Mouse (Mus musculus) thymus, postnatal 10 days (tissue): ENCODE data around the gene Piezo1.

Experiments
- DNase-seq, 2 experiments: peaks; one replicate each; pipeline ENCODE4 v3.0.0; 2021; ENCODE audit warnings: low spot score in 2 of 2

The Piezo1 gene

DNA sequence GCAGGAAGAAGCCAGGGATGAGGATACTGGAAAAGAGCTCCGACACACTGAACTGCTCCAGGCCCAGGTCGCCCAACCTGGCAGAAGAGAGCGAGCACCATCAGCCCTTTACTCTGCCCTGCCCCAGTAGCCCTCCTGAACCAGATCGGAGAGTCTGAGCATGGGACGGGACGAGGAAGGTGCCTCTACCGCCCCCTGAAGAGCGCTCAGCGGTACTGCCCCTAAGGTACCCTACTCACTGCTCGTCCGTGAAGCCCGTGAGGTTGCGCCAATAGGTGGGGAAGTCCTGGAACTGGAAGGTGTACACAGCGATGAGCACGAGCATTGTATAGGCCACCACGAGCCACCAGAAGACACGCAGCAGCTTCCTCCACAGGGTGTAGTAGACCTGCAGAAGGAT is 53.2 kb downstream of the Piezo1 start:
- DNase-seq = no peak

DNA sequence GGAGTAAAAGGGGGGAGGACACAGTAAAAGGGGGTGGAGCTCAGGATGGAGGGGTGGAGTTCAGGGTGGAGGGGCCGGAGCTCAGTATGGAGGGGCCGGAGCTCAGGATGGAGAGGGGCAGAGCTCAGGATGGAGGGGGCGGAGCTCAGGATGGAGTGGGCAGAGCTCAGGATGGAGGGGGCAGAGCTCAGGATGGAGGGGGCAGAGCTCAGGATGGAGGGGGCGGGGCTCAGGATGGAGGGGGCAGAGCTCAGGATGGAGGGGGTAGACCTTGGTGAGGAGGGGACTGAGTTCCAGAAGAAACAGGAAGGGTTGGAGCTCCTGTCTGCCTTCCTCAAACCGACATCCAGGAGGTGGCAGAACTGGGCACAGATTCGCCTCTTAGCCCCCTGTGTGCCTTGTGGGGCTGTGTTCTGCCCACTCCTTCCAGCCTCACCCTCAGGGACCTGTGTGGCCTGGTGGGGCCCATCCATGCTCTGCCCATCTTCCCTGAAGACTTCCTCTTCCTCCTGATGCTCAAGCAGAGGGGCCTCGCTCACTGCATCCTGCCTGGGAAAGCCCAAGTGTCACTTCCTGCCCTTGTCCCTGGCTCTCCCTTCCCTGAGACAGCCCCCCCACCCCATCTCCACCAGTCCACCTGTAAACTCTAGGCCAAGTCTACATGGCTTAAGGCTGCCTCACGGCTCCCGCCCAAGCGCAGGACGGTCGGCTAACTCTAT is 54.0 kb downstream of the Piezo1 start:
- no peak for DNase-seq

GRCm38 (mm10) chr8:122488387-122488786 is 62.7 kb downstream of the Piezo1 start:
- DNase-seq = no peak

- no peak for DNase-seq
These were observed 66.3 kb downstream of the Piezo1 start for GRCm38 (mm10) chr8:122484831-122485230.

DNA sequence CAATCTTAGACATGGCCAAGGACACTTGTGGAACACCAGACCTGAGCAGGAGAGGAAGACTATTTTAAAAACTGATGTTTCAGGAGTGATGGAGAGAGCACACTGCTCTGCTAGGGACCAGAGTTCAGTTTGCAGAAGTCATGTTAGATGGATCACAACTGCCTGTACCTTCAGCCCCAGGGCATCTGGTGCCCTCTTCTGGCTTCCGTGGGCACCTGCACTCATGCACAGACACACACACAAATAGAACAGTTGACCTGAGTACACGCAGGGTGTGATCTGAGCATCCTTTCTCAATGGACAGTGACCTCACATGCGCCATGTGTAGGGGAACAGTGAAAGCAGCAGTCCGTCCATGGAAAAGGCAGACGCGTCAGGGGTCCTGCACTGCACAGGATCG is 67.3 kb downstream of the Piezo1 start:
- DNase-seq = no peak

DNA sequence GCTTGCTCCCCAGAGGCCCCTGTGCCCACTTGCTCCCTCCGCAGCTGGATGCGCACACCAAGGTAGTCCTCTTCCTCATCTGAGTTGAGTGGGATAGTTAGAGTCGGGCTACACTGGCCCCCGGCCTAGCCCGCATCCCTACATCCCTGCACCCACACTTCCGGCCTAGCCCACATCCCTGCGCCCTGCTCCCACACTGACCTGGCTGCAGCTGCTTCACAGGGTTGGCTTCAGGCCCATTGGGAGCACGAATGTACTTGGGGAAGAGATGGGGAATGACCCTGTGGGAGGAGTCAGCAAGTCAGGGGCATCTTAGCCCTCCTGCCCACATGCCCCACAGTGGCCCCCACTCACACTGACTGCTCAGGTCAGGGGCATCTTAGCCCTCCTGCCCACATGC is 68.7 kb downstream of the Piezo1 start:
- no peak for DNase-seq

- DNase-seq = peak; percentile 89 to 96
These were observed 75.4 kb downstream of the Piezo1 start, which contains the start of the genes Rnf166 and Ctu2 for GRCm38 (mm10) chr8:122475580-122476320. Rnf166 (minus strand) TSS chr8:122476064. Ctu2 (plus strand) TSS chr8:122476143.

DNA sequence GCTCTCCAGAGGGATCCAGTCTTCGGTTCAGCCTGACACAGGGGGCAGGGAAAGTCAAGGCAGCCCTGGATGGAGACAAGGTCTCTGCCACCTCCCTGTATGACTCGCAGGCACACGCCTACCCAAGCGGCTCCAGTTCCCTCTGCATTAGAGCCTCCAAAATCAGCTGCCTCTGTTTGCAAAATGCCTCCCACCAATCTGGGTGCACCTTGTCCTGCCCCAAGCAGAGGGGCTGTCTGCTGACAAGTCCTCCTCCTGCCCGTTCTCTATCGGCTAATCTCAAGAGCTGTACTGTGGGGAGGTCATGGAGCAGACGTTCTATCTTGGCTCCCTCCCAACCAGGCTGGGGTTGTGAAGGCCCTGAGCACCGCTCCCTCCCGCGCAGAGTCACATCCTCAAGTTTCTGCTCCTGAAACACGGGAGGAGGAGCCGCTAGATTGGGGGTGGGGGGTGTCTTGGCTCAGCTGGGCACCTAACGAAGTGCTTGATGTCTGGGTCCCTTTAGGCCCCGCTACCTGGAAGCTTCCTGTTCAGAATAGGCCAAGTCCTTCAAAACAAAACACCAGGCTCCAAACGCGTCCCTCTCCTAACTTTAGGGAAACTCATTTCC is 76.1 kb downstream of the Piezo1 start:
- peak; percentile 51 to 52 for DNase-seq

DNA sequence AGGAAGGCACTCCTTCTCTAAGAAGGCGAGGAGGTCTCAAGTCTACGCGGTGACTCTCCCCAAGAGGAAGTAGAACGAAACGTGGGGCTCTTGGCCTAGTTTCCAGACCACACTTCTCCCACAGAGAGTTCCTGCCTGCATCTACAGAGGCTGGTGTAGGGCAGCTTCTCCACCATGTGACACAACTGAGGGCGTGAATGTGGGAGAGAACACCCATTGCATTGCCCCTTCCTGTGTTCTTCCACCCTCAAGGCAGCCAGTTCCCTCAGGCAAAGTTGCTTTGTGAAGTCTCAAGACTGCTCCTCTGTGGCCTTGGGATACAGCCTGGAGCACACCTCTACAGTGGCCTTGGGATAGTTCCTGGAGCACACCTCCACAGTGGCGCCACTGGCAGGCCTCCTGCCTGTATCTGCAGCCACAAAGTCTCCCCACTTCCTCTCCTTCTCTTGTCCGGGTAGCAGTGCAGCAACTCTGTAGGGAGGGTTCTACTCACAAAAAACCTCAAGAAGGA is 77.2 kb downstream of the Piezo1 start:
- DNase-seq = peak; percentile 76 to 84

GRCm38 (mm10) chr8:122470691-122471090 is 80.4 kb downstream of the Piezo1 start:
- peak; percentile 68 to 69 for DNase-seq

DNA sequence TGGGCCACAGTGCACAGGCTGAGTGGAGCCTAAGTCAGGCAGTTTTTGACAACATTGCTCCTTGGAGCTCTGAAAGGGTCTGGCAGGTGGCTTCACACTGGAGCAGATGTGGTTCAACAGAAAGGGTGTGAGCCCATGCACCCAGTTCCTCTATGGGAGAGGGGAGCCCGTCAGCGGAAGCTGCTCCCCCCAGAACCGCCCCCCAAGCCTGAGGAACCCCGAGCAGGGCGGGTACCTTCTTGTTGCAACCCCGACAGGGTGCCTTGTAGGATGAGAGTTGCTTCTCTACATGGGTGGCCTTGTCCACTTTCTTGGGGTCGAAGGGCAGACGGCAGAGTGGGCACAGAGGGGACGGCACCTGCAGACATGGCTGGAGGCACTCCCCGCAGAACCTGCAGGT is 81.2 kb downstream of the Piezo1 start:
- peak; percentile 89 to 93 for DNase-seq

- DNase-seq = no peak
These were observed 81.7 kb downstream of the Piezo1 start for GRCm38 (mm10) chr8:122469407-122469806.

- DNase-seq = peak; percentile 70 to 72
These were observed 83.3 kb downstream of the Piezo1 start for GRCm38 (mm10) chr8:122467816-122468215.

DNA sequence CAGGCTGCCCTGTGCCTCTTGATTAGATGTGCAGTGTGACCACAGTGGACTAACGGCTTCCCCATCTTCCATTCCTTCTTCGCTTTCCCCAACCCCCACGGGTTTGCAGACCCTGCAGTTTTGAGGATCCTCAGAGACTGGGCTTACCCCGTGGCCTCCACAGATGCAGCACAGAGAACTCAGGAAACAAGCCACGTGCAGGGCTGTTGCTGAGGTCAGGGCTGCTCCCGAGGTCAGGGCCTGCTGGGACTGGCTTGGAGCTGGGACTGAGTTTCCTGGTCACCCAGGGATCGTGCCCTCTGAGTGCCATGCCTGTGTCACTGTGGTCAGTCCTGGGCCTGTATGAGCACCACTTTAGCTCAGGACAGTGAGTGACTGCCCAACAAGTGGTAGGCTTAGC is 86.1 kb downstream of the Piezo1 start:
- DNase-seq = peak in 1 of 2 experiments; percentile 18

DNA sequence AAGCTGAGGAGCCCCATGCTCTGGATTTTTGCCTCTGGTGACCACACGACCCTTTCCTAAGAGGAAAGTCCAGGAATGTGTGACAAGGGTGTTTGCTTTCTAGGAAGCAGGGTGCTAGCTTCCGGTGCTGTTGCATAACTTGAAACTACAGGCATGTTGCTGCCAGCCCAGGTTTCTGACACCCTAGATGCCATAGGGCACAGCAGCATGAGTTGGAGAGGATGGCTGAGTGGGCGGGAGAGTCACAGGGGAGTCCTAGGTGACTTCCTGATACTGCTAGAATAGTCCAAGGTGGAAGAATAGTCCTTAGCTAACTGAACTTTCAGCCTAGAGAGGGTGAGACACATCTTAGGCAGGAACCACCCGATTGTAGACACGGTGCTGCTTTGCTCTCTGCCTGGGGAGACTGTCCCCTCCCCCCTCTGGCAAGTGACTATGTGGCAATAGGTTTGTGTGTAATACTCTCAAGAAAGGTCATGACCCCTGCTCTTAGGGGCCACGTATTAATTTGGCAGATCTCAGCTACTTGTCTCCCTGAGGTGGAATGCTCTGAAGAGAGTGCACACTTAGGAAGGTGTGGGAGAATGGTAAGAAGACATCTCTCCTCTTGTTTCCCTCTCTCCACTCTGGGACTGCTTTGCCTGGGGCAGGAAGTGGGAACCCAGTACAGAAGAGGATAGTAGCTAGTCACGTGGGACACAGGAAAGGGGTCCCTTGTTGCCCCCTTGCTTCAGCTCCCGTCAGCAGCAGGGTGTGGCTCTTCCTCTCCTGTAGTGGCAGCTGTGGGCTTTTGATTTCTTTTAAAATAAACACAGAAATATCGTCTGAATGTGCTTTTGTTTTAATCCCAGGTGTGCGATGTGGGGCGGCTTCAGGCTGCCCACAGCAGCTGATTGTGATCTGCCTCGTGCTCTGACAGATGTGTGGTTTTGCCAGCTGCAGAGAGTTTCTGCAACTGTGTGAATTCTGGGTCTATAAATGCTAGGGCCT is 87.2 kb downstream of the Piezo1 start:
- peak; percentile 68 to 73 for DNase-seq

DNA sequence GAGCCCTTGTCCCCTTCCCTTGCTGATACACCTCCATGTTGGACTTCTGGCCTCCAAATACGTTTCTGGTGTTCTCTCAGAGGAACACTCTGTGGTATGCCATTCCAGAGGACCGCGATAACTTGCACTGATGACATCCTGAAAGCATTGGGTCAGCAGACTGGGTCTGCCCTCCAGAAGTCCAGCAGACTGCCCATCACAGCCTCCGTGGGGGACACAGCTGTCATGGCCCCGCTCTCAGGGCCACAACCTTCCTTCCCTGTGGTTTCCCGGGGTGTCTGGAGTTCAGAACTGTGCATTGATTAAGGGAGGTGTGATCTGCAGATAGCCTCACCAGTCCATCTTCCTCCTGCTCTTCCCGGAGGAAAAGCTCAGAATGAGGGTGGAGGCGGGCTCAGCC is 88.6 kb downstream of the Piezo1 start:
- no peak for DNase-seq

- DNase-seq = no peak
These were observed 89.5 kb downstream of the Piezo1 start for GRCm38 (mm10) chr8:122461473-122462148.

GRCm38 (mm10) chr8:122460524-122461472 is 90.3 kb downstream of the Piezo1 start, which contains the start of gene Snai3:
Snai3 (minus strand) TSS chr8:122460733.
- DNase-seq = peak; percentile 73

DNA sequence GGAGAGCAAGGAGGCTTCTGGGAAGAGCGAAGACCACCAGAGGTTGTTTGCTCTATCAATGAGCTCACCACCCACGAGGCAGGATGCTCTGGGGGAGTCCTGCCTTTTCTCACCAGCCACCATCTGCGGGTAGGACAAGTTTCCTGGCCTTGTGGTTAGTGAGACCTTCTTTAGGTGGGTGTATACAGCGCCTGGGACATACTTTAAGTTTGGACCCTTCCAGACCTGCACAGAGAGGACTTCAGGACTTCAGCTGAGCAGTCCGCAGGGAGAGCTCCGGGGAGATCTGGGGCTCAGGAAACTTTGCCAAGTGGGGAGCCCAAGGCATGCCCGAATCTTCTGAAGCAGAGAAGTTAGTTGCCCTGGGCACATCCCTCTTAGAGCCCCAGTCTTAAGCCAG is 91.1 kb downstream of the Piezo1 start:
- no peak for DNase-seq
